Mouse (Mus musculus) stomach, postnatal 0 days (tissue): ENCODE data around the gene Mmrn2. TPM values are rescaled to one million over a fixed set of nuclear protein-coding genes. Genes with fewer than 3 reads are reported as not detected.
A peak's percentile ranks its signal among the peaks of the same experiment; 100 is the strongest.

Source experiments
- ATAC-seq: fragments of 200-750 bp; cut with Nextera tagmentation; 2 replicates; pipeline ENCODE4 v1.8.0; 2017; ENCODE audit not compliant: low FRiP score, low TSS enrichment
- DNase-seq: peaks from one replicate; pipeline ENCODE4 v3.0.0-alpha.2; 2016; ENCODE audit warnings: low spot score
- H3K27ac ChIP-seq: fragments of 300-500 bp; sonication (generic); replicated peaks from 2 replicates; pipeline ENCODE4 v1.5.1; 2014; ENCODE audit warnings: mild to moderate bottlenecking, control low read depth
- H3K27me3 ChIP-seq: fragments of 300-500 bp; sonication (generic); 2 replicates; pipeline ENCODE4 v1.6.1; 2014; ENCODE audit warnings: low read length; ENCODE audit not compliant: control insufficient read depth, insufficient read depth
- H3K36me3 ChIP-seq: fragments of 300-500 bp; sonication (generic); 2 replicates; pipeline ENCODE4 v1.6.1; 2014; ENCODE audit warnings: low read length, mixed read lengths; ENCODE audit not compliant: control insufficient read depth, insufficient read depth
- H3K4me1 ChIP-seq: fragments of 300-500 bp; sonication (generic); replicated peaks from 2 replicates; pipeline ENCODE4 v1.6.1; 2014; ENCODE audit warnings: antibody characterized with exemption; ENCODE audit not compliant: control insufficient read depth, insufficient read depth
- H3K4me2 ChIP-seq: fragments of 300-500 bp; sonication (generic); replicated peaks from 2 replicates; pipeline ENCODE4 v1.6.1; 2014; ENCODE audit warnings: low read depth, mild to moderate bottlenecking, control low read depth, moderate library complexity
- H3K4me3 ChIP-seq: fragments of 300-500 bp; sonication (generic); 2 replicates; pipeline ENCODE4 v1.5.1; 2014; ENCODE audit warnings: low read depth, low read length, control low read depth
- H3K9ac ChIP-seq: fragments of 300-500 bp; sonication (generic); 2 replicates; pipeline ENCODE4 v1.6.1; 2014; ENCODE audit warnings: mild to moderate bottlenecking, low read length, control low read depth, mixed read lengths
- H3K9me3 ChIP-seq: fragments of 300-500 bp; sonication (generic); 2 replicates; pipeline ENCODE4 v1.6.1; 2016; ENCODE audit warnings: low read length; ENCODE audit not compliant: control insufficient read depth
- CTCF ChIP-seq: IDR thresholded peaks from 2 replicates; pipeline ENCODE4 v1.5.1; 2016; ENCODE audit warnings: antibody characterized with exemption, low read depth, mild to moderate bottlenecking, moderate library complexity
- EP300 ChIP-seq: optimal IDR thresholded peaks from 2 replicates; pipeline ENCODE3; 2016; ENCODE audit warnings: antibody characterized with exemption
- WGBS: fragments of 180-500 bp; shearing (Covaris S2); extraction: QIAGEN DNeasy Blood & Tissue Kit; methylation state at CpG from one replicate; pipeline ENCODE4 v1.1.7; 2014; 5-methylcytosine and 5-hydroxymethylcytosine counted together
- polyA plus RNA-seq: library from polyadenylated mRNA; unstranded; fragments of >200 nt; fragmentation: Nextera tagmentation; extraction: Ambion mirVana; gene quantifications from 2 replicates; pipeline ENCODE4 v1.2.1, GENCODE M21; 2015

The Mmrn2 gene
- polyA plus RNA-seq, 1 experiment from 2014 or later: 4.1 TPM

- Histone ChIP-seq H3K27me3 (no peaks in the 10 kb centered on the region), H3K4me1 (no peaks in the 10 kb centered on the region), H3K4me3 (no peak overlapping the region), H3K9ac (no peak overlapping the region), H3K4me2 (no peak overlapping the region), H3K9me3 (no peaks in the 10 kb centered on the region), H3K27ac (no peak overlapping the region), H3K36me3 (peaks cover 4% of the 10 kb centered on the region; the same call in 1 of the 2 replicates)
- ATAC-seq: no peak
- 86% methylated on average over 21 of the region's 21 CpGs for WGBS
- no peak for DNase-seq
- TF ChIP-seq CTCF: no peak
- TF ChIP-seq EP300: no peak
Observed at GRCm38 (mm10) chr14:34398901-34399300, 23.6 kb downstream of the Mmrn2 start.

DNA sequence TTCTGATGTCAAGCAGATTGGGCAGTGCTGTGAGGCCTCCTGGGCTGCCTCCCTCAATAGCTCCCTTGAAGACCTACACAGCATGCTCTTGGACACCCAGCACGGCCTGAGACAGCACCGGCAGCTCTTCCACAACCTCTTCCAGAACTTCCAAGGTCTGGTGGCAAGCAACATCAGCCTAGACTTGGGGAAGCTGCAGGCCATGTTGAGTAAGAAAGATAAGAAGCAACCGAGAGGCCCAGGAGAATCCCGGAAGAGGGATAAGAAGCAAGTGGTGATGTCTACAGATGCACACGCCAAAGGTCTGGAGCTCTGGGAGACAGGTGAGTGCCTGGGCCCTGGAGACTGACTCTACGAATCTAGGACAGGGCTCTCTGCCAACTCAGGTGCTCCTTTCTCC lies 24.0 kb downstream of the Mmrn2 start:
- no peaks in the 10 kb centered on the region for H3K4me1 ChIP-seq
- no peak overlapping the region for H3K9ac ChIP-seq
- no peak overlapping the region for H3K4me3 ChIP-seq
- DNase-seq (no peak), ATAC-seq (no peak)
- no peaks in the 10 kb centered on the region for H3K9me3 ChIP-seq
- peaks cover 4% of the 10 kb centered on the region; the same call in 1 of the 2 replicates for H3K36me3 ChIP-seq
- no peak overlapping the region for H3K4me2 ChIP-seq
- no peaks in the 10 kb centered on the region for H3K27me3 ChIP-seq
- TF ChIP-seq EP300: no peak
- TF ChIP-seq CTCF: no peak
- H3K27ac ChIP-seq: no peak overlapping the region
- WGBS: 92% methylated on average over 6 of the region's 6 CpGs

DNA sequence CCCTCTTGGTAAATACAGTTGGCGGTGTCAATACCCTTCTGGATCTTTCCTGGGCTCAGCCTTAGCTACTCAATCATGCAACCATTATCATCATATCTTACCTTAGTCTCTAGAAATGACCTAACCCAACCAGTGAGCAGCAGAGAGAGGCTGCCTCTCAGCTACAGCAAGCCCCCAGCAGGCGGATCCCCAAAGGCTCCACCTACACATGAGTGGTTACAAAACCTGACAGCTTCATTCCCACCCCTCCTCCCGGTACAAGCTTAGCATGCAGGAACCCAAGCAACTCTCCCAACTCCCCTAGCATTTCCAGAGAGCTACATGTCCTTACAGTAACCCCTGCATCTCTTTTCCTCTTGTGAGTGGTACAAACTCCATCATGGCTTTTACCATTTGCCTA lies 24.8 kb downstream of the Mmrn2 start:
- no peak overlapping the region for H3K27ac ChIP-seq
- H3K4me1 ChIP-seq: no peaks in the 10 kb centered on the region
- H3K4me3 ChIP-seq: no peak overlapping the region
- no peaks in the 10 kb centered on the region for H3K9me3 ChIP-seq
- ATAC-seq (no peak), DNase-seq (peak; percentile 7)
- no peak overlapping the region for H3K4me2 ChIP-seq
- TF ChIP-seq EP300 (no peak), CTCF (no peak)
- WGBS: 87% methylated on average over 3 of the region's 3 CpGs
- peaks cover 4% of the 10 kb centered on the region; the same call in 1 of the 2 replicates for H3K36me3 ChIP-seq
- no peak overlapping the region for H3K9ac ChIP-seq
- H3K27me3 ChIP-seq: no peaks in the 10 kb centered on the region

DNA sequence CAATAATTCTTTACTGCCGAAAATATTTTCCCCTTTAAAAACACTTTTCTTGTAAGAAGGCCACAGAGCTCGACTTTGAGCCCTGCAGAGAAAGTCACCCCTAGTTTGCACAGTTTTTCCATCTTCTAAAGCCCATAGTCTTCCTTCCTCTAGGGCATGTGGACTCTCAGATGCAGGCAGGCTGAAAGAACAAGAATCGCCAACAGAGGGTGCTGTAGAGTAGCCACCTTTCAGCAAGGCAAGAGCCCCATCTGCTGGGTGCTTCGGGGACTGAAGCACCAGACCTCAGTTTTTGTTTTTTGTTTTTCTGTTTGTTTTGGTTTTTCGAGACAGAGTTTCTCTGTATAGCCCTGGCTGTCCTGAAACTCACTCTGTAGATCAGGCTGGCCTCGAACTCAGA lies 25.9 kb downstream of the Mmrn2 start:
- 55% methylated on average over 6 of the region's 6 CpGs for WGBS
- Histone ChIP-seq H3K27me3 (no peaks in the 10 kb centered on the region), H3K9me3 (no peaks in the 10 kb centered on the region), H3K36me3 (peaks cover 4% of the 10 kb centered on the region; the same call in 1 of the 2 replicates), H3K27ac (no peak overlapping the region), H3K4me2 (no peak overlapping the region), H3K9ac (no peak overlapping the region), H3K4me1 (no peaks in the 10 kb centered on the region), H3K4me3 (no peak overlapping the region)
- peak; percentile 62; the same call in 1 of the 2 replicates for ATAC-seq
- no peak for TF ChIP-seq EP300
- peak; percentile 99 for TF ChIP-seq CTCF
- peak; percentile 85 for DNase-seq

- Histone ChIP-seq H3K27ac (no peak overlapping the region), H3K4me3 (no peak overlapping the region), H3K9ac (no peak overlapping the region), H3K27me3 (no peaks in the 10 kb centered on the region), H3K9me3 (no peaks in the 10 kb centered on the region), H3K4me2 (no peak overlapping the region), H3K36me3 (peaks cover 11% of the 10 kb centered on the region), H3K4me1 (no peaks in the 10 kb centered on the region)
- 63% methylated on average over 8 of the region's 8 CpGs for WGBS
- ATAC-seq (no peak), DNase-seq (peak; percentile 43)
- TF ChIP-seq CTCF: no peak
- no peak for TF ChIP-seq EP300
Observed at GRCm38 (mm10) chr14:34402871-34403270, 27.6 kb downstream of the Mmrn2 start.

- Histone ChIP-seq H3K4me1 (no peaks in the 10 kb centered on the region), H3K27ac (no peak overlapping the region), H3K4me3 (no peak overlapping the region), H3K9ac (no peak overlapping the region), H3K9me3 (no peaks in the 10 kb centered on the region), H3K27me3 (no peaks in the 10 kb centered on the region), H3K36me3 (peaks cover 13% of the 10 kb centered on the region), H3K4me2 (no peak overlapping the region)
- WGBS: 99% methylated on average over 7 of the region's 7 CpGs
- no peak for DNase-seq
- TF ChIP-seq EP300 (no peak), CTCF (no peak)
- ATAC-seq: no peak
Observed at GRCm38 (mm10) chr14:34403424-34403823, 28.2 kb downstream of the Mmrn2 start.
